Mouse (Mus musculus): Measurements from ENCODE around the gene Sord. TPM values are rescaled to one million over a fixed set of nuclear protein-coding genes. Genes with fewer than 3 reads are reported as not detected.

Sord gene
- total RNA-seq, 2 experiments from 2014 or later: 12.6 to 15.8 TPM

DNA sequence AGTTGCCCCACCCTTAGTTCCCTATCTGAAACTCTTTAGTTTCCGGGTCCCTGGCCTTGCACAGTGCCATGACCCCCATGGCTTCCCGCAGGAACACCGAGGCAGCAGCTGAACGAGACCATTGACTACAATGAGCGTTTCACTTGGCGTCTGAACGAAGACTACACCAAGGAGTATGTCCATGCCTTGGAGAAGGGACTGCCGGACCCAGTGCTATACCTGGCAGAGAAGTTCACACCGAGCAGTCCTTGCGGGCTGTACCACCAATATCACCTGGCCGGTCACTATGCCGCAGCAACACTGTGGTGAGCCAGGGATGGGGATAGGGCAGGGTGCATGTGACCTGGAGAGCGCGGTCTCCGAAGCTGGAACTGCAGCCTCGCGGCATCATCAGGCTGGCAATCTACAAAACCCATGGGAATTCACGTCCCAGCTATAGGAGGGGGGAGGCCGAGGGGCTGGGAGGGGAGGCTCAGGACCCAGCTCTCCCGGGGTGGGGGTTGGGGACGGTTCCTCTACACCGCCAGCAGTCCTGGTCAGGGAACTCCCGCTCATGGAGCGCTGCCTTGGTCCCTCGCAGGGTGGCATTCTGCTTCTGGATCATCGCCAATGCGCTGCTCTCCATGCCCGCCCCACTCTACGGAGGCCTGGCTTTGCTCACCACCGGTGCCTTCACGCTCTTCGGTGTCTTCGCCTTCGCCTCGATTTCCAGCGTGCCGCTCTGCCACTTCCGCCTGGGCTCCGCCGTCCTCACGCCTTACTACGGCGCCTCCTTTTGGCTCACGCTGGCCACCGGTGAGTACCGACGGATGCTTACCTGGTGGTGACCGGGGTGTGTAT lies 66.8 kb downstream of the Sord start:
- peak; percentile 33 to 47 for DNase-seq (ENCODE audit: low spot score in 2 of 2)

- no peak for DNase-seq (ENCODE audit: low spot score in 2 of 2)
Measured at GRCm38 (mm10) chr2:122301921-122302573, 67.5 kb downstream of the Sord start.

GRCm38 (mm10) chr2:122302574-122303241 lies 68.2 kb downstream of the Sord start:
- peak; percentile 68 to 81 for DNase-seq (ENCODE audit: low spot score in 2 of 2)

DNA sequence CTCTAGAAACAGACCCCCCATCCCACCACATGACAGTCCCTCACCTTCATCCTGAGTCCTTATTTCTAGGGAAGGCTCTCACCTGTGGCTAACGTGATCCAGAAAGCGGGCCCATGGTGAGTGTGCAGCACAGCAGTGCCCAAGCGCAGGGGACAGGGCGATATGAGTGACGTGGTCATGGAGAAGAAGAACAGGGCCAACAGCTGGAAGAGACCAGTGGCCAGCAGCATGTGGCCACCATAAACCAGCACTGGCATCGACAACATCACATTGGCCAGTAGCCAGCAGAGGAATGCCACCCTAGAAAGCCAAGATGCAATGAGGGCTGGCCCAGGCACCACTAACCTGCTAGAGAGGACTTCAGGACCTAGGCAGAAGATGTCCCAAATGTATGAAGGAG lies 70.0 kb downstream of the Sord start:
- no peak for DNase-seq (ENCODE audit: low spot score in 2 of 2)

DNA sequence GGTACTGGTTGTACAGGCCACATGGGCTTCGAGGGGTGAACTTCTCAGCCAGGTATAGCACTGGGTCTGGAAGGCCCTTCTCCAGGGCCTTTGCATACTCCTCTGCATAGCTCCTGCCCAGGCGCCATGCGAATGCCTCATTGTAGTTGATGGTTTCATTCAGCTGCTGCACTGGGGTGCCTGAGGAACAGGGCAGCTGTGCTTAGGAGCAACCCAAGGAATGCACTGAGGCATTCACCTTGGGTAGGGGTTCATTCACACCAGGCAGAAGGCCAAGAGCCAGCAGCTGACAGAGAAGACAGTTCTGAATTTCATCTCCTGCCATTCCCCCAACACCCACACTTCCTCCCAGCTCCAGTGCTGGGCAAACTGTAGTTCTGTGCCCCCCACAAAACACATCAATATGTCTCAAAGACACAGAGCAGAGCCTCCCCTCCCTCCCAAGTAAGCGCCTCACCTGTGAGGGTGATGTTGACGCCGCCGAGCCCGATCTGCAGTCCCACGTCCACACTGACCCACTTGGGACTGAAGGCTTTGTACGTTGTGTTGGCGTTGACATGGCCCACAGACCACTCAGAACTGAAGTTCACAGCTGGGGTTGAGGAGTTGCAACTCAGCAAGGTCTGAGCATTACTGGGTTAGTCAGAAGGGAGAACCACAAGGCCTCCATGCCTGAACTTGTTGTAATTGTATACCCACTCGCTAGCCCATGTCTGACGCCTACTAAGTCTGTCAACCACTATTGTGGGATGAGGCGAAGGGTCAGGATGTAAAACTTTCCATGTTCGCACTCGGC lies 70.7 kb downstream of the Sord start:
- no peak for DNase-seq (ENCODE audit: low spot score in 2 of 2)

DNA sequence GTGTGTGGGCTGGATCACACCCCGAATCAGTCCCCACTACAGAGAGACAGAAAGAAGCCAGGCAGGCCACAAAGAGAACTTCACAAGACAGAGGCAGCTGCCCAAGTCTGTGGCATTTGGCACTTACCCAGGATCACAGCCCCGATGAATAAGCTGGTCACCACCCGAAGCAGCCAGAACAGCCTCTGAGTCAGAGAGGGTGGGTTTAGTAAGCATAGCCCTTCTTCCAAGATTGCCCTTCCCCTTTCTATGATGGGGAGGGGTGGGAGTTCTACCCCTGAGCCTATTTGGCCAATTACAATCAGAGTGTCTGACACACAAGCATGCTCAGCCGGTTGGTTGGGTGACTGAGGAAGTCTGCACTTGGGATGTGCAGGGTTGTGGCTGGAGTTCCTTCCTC lies 71.6 kb downstream of the Sord start:
- peak; percentile 40 to 54 for DNase-seq (ENCODE audit: low spot score in 2 of 2)

DNA sequence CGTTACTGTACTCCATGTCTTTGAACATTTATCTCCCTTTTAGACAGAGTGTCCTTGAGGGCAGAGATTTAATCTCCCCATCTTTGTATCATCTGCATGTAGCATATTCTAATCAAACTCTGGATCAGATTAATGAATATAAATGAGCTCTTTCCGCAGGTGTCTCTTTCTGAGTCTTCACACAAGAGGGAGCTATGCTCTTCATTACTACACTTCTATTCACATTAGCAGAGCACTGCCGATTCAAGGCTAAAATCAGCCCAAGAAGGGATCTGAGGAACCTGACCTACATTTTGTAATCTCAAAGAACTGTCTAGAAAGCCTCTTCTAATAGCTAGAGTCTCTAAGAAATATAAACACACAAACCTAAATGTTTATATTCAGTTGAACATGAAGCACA lies 75.1 kb downstream of the Sord start:
- no peak for DNase-seq (ENCODE audit: low spot score in 2 of 2)

DNA sequence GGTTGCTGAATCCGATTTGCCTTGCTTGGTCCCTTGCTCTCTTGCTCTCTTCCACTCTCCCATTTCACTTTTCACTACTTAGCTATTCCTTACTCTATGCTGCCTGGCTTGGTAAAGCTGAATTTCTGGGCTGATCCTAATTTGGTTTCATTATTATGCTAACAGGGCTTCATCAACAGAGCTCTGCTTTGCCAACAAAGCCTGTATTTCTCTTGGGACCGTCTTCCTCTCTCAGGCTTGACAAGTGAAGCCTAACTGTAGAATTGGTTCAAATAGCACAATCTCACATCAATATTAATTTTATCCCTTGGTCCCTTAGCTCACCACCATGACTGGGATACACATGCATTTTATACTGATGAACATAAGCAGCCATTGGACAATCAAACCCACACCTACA lies 77.0 kb downstream of the Sord start:
- no peak for DNase-seq (ENCODE audit: low spot score in 2 of 2)

DNA sequence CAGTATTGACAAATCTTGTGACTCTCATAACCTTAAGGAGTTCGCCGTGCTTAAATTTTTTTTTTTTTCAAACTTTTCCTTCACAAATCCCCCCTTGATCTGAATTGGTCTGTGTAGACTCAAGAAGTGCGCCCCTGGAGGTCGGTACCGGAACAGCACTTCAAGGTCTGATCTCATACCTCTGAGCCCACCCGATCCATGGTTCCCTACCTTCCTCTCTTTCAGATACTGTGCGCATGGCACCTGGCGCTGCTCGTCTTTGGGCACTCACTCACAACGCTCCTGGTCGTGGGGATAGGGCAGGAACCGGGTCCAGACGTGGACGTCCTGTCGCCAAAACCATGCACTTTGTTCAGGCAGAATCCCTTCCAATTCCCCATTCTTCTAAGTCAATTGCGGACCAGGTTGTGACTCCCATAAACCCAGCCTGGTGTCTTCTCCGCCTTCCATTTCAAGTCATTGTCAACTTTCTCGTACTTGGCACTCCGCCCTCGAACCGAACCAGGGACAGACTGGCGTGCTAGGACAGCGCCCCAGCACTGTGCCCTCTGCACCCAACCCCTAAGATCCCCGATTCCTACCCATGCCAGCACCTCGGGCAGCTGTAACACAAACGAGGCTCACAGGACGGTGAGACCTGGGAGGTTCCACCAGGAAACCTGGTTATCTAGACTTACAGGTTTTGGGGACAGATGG lies 78.3 kb downstream of the Sord start:
- peak; percentile 70 to 75 for DNase-seq (ENCODE audit: low spot score in 2 of 2)

- no peak for DNase-seq (ENCODE audit: low spot score in 2 of 2)
Measured at GRCm38 (mm10) chr2:122313536-122313935, 79.0 kb downstream of the Sord start, which contains the start of gene Duoxa1. TSS of gene Duoxa1 (minus strand) at chr2:122313730.

Other genes starting within 250 kb of the Sord start
- 10 to 100 TPM; 22.7 TPM for gene Eif3j1, start 206.2 kb upstream of the Sord start, total RNA-seq (2021)
- gene Spg11, start 116.4 kb upstream of the Sord start, total RNA-seq (2021): 10 to 100 TPM; 18.6 to 20.1 TPM
- gene B2m, start 87.1 kb upstream of the Sord start, total RNA-seq (2021): 10 to 100 TPM; 71.5 to 82.4 TPM
- gene Trim69, start 74.0 kb upstream of the Sord start, total RNA-seq (2021): not detected
- gene Patl2, start 48.6 kb upstream of the Sord start, total RNA-seq (2021): not detected
- gene Terb2, start 48.5 kb upstream of the Sord start, total RNA-seq (2021): not detected
- under 1 TPM; 0.05 to 0.11 TPM for gene Duox2, start 63.7 kb downstream of the Sord start, total RNA-seq (2021)
- gene Duoxa2, start 64.2 kb downstream of the Sord start, total RNA-seq (2021): under 1 TPM in 1 of 2 experiments, not detected in 1; 0.20 TPM
- not detected for gene Duoxa1, start 79.0 kb downstream of the Sord start, total RNA-seq (2021)
- gene Duox1, start 80.9 kb downstream of the Sord start, total RNA-seq (2021): under 1 TPM; 0.09 to 0.16 TPM
- gene Shf, start 134.4 kb downstream of the Sord start, total RNA-seq (2021): 10 to 100 TPM; 60.7 to 63.5 TPM
- under 1 TPM; 0.25 to 0.36 TPM for gene Slc28a2, start 191.7 kb downstream of the Sord start, total RNA-seq (2021)

Data from layer of hippocampus, postnatal 10 days (tissue).